Mouse (Mus musculus) olfactory bulb, adult 2 months (tissue): ENCODE measurements at regions not wholly inside any gene's neighbourhood (a gene's known extent, or its start where the extent isn't known, plus 50 kb on each side); places are given as distances from the start of the nearest gene placed in this dataset.

ENCODE experiments used
- CTCF ChIP-seq: fragments of 200-500 bp; IDR thresholded peaks from 2 replicates; pipeline ENCODE4 v1.5.1; 2012; ENCODE audit warnings: low read depth, mild to moderate bottlenecking, low read length, moderate library complexity; ENCODE audit not compliant: insufficient read depth
- POLR2A ChIP-seq: fragments of 200-500 bp; IDR thresholded peaks from 2 replicates; pipeline ENCODE4 v1.6.1; 2012; ENCODE audit warnings: mild to moderate bottlenecking, low read depth, low read length, moderate library complexity; ENCODE audit not compliant: insufficient read depth

DNA sequence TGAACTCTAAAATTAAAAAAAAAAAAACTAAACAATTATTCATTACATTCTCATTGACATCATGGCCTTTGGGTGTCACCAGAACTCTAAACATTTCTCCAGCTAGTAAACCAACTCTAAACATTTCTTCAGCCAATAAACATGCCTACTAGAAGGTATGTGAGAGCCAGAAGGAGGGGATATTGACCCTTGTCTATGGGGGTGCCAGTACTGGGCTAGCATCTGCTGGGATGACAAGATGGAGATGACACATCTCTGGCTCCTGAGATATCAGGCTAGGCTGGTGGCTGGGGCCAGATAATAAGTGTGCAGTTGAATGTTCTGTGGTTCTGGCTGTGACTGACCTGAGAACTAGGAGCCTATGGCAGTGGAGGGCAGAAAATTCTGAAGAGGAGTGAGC lies 144.6 kb downstream of the Tmem38b start:
- no peak for TF ChIP-seq POLR2A
- no peak for TF ChIP-seq CTCF
